Mouse (Mus musculus): ENCODE results near the gene Thrb. TPM values are rescaled to one million over a fixed set of nuclear protein-coding genes. Genes with fewer than 3 reads are reported as not detected.

Thrb gene
- polyA plus RNA-seq, 1 experiment from 2014 or later: 0.70 TPM

DNA sequence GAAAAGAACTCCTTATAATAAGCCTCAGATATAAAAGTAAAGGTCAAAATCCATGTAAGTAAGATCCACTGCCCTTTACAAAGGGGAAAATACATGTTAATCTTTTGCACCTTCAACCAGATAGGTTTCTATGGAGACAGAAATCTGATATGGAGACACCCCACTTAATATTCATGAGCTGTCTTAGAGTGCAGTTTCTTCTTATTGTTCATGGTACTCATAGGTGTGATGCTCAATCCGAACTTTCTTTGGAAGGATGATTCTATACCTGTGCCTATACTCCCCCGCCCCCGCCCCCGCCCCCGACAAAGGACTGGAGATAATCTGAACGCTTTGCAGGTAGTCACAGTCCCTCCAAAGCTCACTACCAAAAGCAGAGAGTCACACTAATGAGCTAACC, 312.6 kb downstream of the Thrb start:
- ATAC-seq (ENCODE audit: insufficient read depth) (no peak), DNase-seq (no peak)
- 78% methylated on average over 6 of the region's 6 CpGs for WGBS
- TF ChIP-seq CTCF (IDR thresholded peaks at IDR 0.05; ENCODE audit: low read depth): no peak
- Histone ChIP-seq H3K4me1 (ENCODE audit: insufficient read depth) (no peaks in the 10 kb centered on the region), H3K27ac (ENCODE audit: low read depth) (no peak overlapping the region), H3K4me3 (ENCODE audit: low read depth, low read length) (no peak overlapping the region), H3K36me3 (ENCODE audit: insufficient read depth) (no peaks in the 10 kb centered on the region), H3K27me3 (ENCODE audit: insufficient read depth, low read length) (no peaks in the 10 kb centered on the region), H3K9ac (no peak overlapping the region), H3K9me3 (ENCODE audit: low read depth, low read length) (no peaks in the 10 kb centered on the region), H3K4me2 (no peak overlapping the region)

DNA sequence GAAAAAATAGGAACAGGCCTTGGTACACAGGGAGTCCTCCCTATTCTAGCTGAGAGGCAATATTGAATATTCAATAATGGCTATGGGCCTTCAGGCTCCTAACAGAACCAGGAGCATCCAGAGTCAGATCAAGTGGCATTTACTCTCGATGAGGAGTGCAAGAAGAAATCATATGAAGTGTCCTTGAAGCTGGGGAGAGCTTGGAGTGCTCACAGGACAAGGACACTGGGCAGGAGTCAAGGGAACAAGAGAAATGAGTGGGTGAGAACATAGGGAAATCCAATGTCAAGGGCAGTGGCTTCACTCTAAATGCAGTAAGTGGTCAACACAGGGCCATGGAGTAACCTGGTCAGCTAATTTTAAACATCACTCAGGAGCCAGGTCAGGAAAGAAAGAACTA, 315.7 kb downstream of the Thrb start:
- 48% methylated on average over 1 of the region's 1 CpGs for WGBS
- DNase-seq (no peak), ATAC-seq (ENCODE audit: insufficient read depth) (no peak)
- no peak overlapping the region for H3K4me3 ChIP-seq (ENCODE audit: low read depth, low read length)
- H3K27me3 ChIP-seq (ENCODE audit: insufficient read depth, low read length): no peaks in the 10 kb centered on the region
- no peak overlapping the region for H3K27ac ChIP-seq (ENCODE audit: low read depth)
- TF ChIP-seq CTCF (IDR thresholded peaks at IDR 0.05; ENCODE audit: low read depth): no peak
- no peak overlapping the region for H3K9ac ChIP-seq
- no peaks in the 10 kb centered on the region for H3K9me3 ChIP-seq (ENCODE audit: low read depth, low read length)
- no peak overlapping the region for H3K4me2 ChIP-seq
- H3K4me1 ChIP-seq (ENCODE audit: insufficient read depth): no peaks in the 10 kb centered on the region
- no peaks in the 10 kb centered on the region for H3K36me3 ChIP-seq (ENCODE audit: insufficient read depth)

DNA sequence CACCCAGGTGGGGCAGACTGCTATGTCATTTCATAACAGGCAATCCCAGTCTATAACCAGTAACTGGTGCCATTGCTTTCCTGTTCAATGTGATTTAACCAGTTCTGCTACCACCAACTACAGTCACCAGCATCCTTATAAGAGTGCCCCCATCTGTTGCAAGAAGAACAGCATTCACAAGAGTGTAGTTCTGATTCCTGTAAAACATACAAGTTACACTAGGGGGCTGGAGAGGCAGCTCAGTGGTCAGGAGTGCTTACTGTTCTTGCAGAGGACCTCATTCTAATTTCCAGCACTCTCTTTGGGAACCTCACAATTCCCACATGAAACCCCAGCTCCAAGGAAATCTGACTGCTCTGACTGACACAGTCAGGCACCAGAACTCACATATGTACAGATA, 318.2 kb downstream of the Thrb start:
- H3K4me3 ChIP-seq (ENCODE audit: low read depth, low read length): no peak overlapping the region
- no peak overlapping the region for H3K27ac ChIP-seq (ENCODE audit: low read depth)
- H3K4me1 ChIP-seq (ENCODE audit: insufficient read depth): no peaks in the 10 kb centered on the region
- H3K9ac ChIP-seq: no peak overlapping the region
- no peak for ATAC-seq (ENCODE audit: insufficient read depth)
- no peak overlapping the region for H3K4me2 ChIP-seq
- H3K27me3 ChIP-seq (ENCODE audit: insufficient read depth, low read length): no peaks in the 10 kb centered on the region
- TF ChIP-seq CTCF (IDR thresholded peaks at IDR 0.05; ENCODE audit: low read depth): no peak
- H3K9me3 ChIP-seq (ENCODE audit: low read depth, low read length): no peaks in the 10 kb centered on the region
- DNase-seq: no peak
- no peaks in the 10 kb centered on the region for H3K36me3 ChIP-seq (ENCODE audit: insufficient read depth)

- no peak for TF ChIP-seq CTCF (IDR thresholded peaks at IDR 0.05; ENCODE audit: low read depth)
- WGBS: 60% methylated on average over 3 of the region's 3 CpGs
- H3K27ac ChIP-seq (ENCODE audit: low read depth): no peak overlapping the region
- no peaks in the 10 kb centered on the region for H3K9me3 ChIP-seq (ENCODE audit: low read depth, low read length)
- DNase-seq (no peak), ATAC-seq (ENCODE audit: insufficient read depth) (no peak)
- H3K9ac ChIP-seq: no peak overlapping the region
- H3K27me3 ChIP-seq (ENCODE audit: insufficient read depth, low read length): no peaks in the 10 kb centered on the region
- H3K36me3 ChIP-seq (ENCODE audit: insufficient read depth): no peaks in the 10 kb centered on the region
- H3K4me2 ChIP-seq: no peak overlapping the region
- H3K4me1 ChIP-seq (ENCODE audit: insufficient read depth): no peaks in the 10 kb centered on the region
- H3K4me3 ChIP-seq (ENCODE audit: low read depth, low read length): no peak overlapping the region
Observed at GRCm38 (mm10) chr14:17981258-17981657, 321.2 kb downstream of the Thrb start.

GRCm38 (mm10) chr14:17982017-17982416, 322.0 kb downstream of the Thrb start:
- Histone ChIP-seq H3K9me3 (ENCODE audit: low read depth, low read length) (no peaks in the 10 kb centered on the region), H3K9ac (no peak overlapping the region), H3K27me3 (ENCODE audit: insufficient read depth, low read length) (no peaks in the 10 kb centered on the region), H3K4me1 (ENCODE audit: insufficient read depth) (no peaks in the 10 kb centered on the region), H3K4me3 (ENCODE audit: low read depth, low read length) (no peak overlapping the region), H3K27ac (ENCODE audit: low read depth) (no peak overlapping the region), H3K4me2 (no peak overlapping the region), H3K36me3 (ENCODE audit: insufficient read depth) (no peaks in the 10 kb centered on the region)
- TF ChIP-seq CTCF (IDR thresholded peaks at IDR 0.05; ENCODE audit: low read depth): no peak
- DNase-seq (no peak), ATAC-seq (ENCODE audit: insufficient read depth) (no peak)
- 82% methylated on average over 5 of the region's 5 CpGs for WGBS

DNA sequence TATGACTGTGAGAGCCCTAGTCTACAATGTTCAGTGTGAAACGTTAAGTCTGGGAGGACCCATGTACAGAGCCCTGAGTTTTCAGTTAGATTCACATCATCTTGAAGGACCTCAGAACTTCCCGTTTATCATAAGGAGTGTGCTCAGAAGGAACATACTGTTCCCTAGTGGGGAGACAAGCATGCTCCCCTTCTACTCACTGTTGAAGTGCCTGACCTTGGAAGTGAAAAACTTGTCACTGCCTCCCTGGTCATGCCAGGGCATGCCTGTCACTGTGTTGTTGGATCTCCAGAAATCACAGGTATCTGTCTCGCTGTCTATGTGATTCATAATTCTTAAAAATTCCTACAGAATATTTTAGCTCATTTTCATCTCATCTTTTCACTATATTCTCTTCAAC, 323.3 kb downstream of the Thrb start:
- ATAC-seq (ENCODE audit: insufficient read depth) (no peak), DNase-seq (no peak)
- Histone ChIP-seq H3K27ac (ENCODE audit: low read depth) (no peak overlapping the region), H3K9ac (no peak overlapping the region), H3K4me2 (no peak overlapping the region), H3K27me3 (ENCODE audit: insufficient read depth, low read length) (no peaks in the 10 kb centered on the region), H3K36me3 (ENCODE audit: insufficient read depth) (no peaks in the 10 kb centered on the region), H3K4me1 (ENCODE audit: insufficient read depth) (no peaks in the 10 kb centered on the region), H3K4me3 (ENCODE audit: low read depth, low read length) (no peak overlapping the region), H3K9me3 (ENCODE audit: low read depth, low read length) (no peaks in the 10 kb centered on the region)
- no peak for TF ChIP-seq CTCF (IDR thresholded peaks at IDR 0.05; ENCODE audit: low read depth)
- WGBS: 71% methylated on average over 3 of the region's 3 CpGs

DNA sequence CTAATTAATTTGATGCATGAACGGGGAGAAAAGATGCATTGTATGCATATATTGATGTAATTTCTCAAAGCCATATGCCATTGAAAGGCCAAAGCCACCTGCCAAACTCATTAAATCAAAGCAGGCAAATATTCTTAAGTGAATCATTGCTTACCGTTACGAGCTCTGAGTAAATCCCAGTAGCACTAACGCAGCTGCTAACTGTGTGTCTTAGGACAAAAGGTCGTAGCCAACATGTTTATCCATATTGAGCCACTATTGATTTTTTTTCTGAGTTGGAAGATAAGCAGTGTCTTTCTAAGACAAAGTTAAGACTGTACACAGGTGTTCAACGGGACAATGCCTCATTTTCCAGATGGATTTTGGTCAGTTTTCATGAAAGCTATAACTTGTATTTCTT, 323.8 kb downstream of the Thrb start:
- H3K9ac ChIP-seq: no peak overlapping the region
- WGBS: 35% methylated on average over 6 of the region's 6 CpGs
- no peak for TF ChIP-seq CTCF (IDR thresholded peaks at IDR 0.05; ENCODE audit: low read depth)
- H3K36me3 ChIP-seq (ENCODE audit: insufficient read depth): no peaks in the 10 kb centered on the region
- no peak overlapping the region for H3K27ac ChIP-seq (ENCODE audit: low read depth)
- no peak overlapping the region for H3K4me2 ChIP-seq
- H3K4me1 ChIP-seq (ENCODE audit: insufficient read depth): no peaks in the 10 kb centered on the region
- ATAC-seq (ENCODE audit: insufficient read depth) (no peak), DNase-seq (no peak)
- no peak overlapping the region for H3K4me3 ChIP-seq (ENCODE audit: low read depth, low read length)
- no peaks in the 10 kb centered on the region for H3K9me3 ChIP-seq (ENCODE audit: low read depth, low read length)
- H3K27me3 ChIP-seq (ENCODE audit: insufficient read depth, low read length): no peaks in the 10 kb centered on the region

GRCm38 (mm10) chr14:17988580-17988979, 328.5 kb downstream of the Thrb start:
- H3K9ac ChIP-seq: no peak overlapping the region
- 67% methylated on average over 2 of the region's 2 CpGs for WGBS
- H3K4me2 ChIP-seq: no peak overlapping the region
- no peaks in the 10 kb centered on the region for H3K9me3 ChIP-seq (ENCODE audit: low read depth, low read length)
- H3K36me3 ChIP-seq (ENCODE audit: insufficient read depth): no peaks in the 10 kb centered on the region
- H3K27me3 ChIP-seq (ENCODE audit: insufficient read depth, low read length): no peaks in the 10 kb centered on the region
- DNase-seq (no peak), ATAC-seq (ENCODE audit: insufficient read depth) (no peak)
- H3K4me1 ChIP-seq (ENCODE audit: insufficient read depth): no peaks in the 10 kb centered on the region
- no peak overlapping the region for H3K4me3 ChIP-seq (ENCODE audit: low read depth, low read length)
- no peak overlapping the region for H3K27ac ChIP-seq (ENCODE audit: low read depth)
- no peak for TF ChIP-seq CTCF (IDR thresholded peaks at IDR 0.05; ENCODE audit: low read depth)
